Mouse (Mus musculus) right cerebral cortex, postnatal 4 days (tissue): ENCODE measurements around the gene Aup1.
A peak's percentile ranks its signal among the peaks of the same experiment; 100 is the strongest.

ENCODE experiments used
- DNase-seq: peaks from one replicate; pipeline ENCODE4 v3.0.0-alpha.2; 2022

Aup1 gene

GRCm38 (mm10) chr6:83070311-83071219 is 16.2 kb downstream of the Aup1 start:
- no peak for DNase-seq

DNA sequence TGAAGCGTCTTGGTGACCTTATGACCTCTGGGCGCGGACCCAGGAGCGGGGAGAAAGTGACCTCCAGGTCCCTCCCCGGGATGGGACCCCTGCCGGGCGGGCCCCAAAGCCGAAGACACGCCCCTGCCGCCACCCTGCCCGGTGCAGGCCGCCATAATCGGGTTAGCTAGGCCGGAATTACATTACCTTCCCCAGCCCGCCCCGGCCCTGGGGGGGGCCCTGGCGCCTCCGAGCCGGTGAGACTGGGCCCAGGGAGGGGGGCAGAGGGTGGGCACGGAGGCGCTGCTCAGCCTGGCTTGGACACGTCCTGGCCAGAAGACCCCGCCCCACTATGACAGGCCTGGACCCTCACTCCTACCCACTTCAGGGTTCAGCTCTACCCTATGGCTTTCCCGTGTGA is 16.9 kb downstream of the Aup1 start:
- DNase-seq = no peak

- DNase-seq = no peak
Observed at GRCm38 (mm10) chr6:83074979-83075378, 20.7 kb downstream of the Aup1 start.

DNA sequence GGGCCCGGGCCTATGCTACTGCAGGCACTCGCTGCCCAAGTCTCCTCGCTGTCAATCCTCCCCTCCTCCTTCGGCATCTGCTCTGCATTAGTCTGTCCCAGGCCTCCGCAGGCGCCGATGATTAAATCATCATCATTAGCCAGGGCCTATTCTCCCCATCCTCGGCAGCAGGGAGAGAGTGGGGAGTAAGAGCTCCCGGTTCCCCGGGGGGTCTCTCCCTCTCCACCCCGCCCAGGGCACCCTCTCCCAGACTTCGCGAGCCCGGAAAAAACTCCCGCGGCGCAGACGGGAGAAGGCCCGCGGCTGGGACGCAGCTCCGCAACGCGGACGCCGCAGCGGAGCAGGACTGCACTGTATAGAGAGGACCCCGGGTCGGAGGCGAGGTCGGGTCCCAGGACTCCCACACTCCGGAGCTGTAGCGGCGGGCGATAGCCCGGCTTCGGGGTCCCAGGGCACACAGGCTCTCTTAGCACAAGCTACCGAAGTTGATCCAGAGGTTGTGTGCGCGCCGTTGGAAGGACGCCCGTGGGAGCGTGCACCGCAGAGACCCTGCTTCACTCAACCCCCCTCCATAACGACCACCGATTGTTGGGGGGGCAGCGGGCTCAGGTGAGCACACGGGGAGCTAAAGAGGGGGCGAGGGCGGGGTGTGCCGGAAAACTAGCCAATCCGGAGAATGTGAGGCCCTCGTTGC is 23.5 kb downstream of the Aup1 start, which contains the start of gene Pcgf1:
Gene Pcgf1, plus strand, starts transcription at position 240 of the 694 bp plus-strand sequence.
- no peak for DNase-seq

- peak; percentile 100 for DNase-seq
Observed at GRCm38 (mm10) chr6:83078324-83078858, 24.1 kb downstream of the Aup1 start.

DNA sequence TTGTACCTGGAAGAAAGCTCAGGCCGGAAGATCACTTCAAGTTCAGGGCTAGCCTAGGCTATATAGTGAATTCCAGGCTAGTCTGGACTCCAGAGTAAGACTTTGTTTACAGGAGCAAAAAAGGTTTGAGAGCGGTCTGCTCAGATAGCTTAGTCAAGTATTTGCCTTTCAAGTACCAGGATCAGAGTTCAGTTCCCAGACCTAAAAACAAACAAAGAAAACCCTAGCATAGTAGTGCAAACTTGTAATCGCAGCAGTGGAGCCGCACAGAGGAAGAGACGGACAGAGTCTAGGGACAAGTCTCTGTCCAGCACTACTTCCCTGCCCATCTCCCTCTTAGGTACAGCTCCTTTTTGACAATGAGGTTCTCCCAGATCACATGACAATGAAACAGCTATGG is 25.9 kb downstream of the Aup1 start:
- no peak for DNase-seq

DNA sequence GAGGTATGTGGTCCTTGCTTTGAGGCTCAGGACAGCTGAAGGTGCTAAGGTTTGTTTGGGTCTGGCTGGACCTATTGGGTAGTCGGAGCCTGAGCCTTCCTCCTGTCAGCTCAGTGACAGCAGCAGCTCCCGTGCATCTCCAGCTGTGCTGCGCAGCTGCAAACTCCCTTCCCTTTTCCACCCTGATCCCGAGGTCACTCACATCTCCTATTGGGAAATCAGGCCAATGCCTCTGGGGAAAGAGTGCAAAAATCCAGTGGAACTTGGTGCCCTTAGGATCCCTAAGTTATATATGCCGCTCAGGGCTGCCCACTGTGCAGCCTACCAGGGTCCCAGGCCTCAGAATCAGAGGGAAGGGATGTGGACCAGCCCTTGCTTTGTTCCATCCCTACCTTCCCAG is 29.2 kb downstream of the Aup1 start:
- no peak for DNase-seq

- no peak for DNase-seq
Observed at GRCm38 (mm10) chr6:83084477-83084876, 30.2 kb downstream of the Aup1 start.

DNA sequence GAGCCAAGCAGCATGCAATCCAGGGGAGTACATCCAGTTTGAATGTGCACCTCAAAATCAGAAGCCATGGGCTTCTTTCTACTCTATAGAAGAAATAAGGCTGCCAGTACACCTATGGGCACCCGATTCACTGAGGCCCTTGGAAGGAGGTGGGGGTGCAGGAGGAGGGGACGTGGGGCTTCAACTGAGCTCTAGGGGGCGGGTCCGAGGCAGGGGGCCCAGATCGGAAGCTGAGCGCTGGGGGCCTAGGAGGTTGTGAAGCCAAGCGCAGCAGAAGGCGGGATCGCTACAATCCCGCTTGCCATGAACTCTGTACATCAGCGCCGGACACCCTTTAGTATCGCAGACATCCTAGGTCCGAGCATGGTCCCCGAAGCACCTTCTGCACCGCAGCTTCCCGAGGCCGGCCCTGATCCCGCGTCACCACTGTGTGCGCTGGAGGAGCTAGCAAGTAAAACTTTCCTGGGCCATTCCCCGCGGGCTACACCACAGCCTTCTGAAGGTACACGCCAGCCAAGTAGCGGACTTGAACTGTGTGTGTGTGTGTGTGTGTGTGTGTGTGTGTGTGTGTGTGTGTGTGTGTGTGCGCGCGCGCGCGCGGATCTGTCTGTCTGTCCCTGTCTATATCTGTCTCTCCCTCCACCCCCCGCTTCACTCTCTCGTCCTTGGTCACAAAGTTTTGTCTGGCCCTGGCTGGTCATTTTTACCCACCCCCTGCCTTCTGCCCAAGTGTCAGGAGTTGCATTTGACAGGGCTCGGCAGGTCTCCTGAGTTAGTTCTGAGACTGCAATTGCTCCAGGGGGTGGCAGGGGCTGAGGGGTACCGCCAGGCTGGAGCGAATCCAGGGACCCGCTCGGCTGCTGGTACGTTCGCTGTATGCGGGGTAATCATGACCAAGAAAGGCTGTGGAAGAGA is 32.1 kb downstream of the Aup1 start, which contains the start of gene Lbx2:
Gene Lbx2, plus strand, starts transcription at position 247 of the 915 bp plus-strand sequence.
- DNase-seq = no peak

GRCm38 (mm10) chr6:83087205-83087925 is 33.0 kb downstream of the Aup1 start:
- no peak for DNase-seq

DNA sequence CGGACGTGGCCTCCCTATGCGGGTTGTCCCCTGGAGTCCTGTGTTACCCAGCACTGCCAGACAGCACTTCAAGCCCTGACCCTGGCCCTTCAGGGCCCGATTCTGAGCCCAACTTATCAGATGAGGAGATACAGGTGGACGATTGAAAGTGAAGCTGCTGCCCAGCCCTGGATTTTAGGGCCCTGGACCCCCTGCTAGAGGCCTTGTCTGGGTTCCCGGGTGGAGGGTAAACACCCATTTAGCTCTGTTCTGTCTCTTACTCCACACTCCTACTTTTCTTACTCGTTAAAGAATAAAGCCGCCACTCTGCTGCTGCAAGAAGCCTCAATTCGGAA is 33.6 kb downstream of the Aup1 start:
- no peak for DNase-seq

- DNase-seq = no peak
Observed at GRCm38 (mm10) chr6:83092416-83093127, 38.3 kb downstream of the Aup1 start.

DNA sequence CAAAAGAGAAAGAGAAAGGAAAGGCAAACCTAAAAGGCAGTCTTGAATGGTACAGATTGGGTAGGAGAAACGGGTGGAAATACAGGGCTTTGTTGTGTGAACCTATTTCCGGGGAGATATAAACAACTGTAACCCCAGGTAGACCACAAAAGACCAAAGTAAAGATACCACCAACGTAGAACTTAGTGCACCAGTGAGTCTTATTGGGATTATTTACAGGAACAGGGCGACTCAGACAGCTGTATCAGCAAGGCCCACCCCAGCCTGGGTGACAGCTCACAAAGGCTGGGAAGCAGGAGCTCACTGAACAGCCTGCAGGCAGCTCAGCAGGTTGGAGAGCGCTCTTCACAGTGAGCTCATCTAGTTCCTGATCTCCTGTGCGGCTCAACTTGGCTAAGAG is 41.6 kb downstream of the Aup1 start:
- DNase-seq = no peak

- DNase-seq = no peak
Observed at GRCm38 (mm10) chr6:83098411-83098810, 44.1 kb downstream of the Aup1 start.

DNA sequence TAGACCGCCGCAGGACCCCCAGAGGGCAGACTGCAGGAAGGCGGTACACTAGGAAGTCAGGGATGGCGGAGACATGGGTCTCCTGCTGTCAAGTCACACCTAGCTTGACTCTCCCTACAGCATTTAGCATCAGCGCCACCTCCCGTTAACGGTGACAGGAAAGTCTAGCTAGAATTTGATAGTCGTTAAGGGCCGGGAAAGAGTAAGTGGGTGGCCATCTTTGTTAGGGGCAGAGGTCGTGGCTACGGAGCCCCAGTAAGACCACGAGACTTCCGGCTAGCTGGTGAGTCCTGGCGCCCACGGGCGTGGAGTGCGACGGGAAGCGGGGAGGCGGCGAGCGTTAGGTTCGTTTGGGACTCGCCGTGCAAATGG is 47.0 kb downstream of the Aup1 start, which contains the start of the genes Ccdc142 and Gm42688:
Gene Ccdc142, plus strand, starts transcription at position 286 of the 372 bp plus-strand sequence.
Gene Gm42688, plus strand, starts transcription at position 302 of the 372 bp plus-strand sequence.
- DNase-seq = peak; percentile 79

DNA sequence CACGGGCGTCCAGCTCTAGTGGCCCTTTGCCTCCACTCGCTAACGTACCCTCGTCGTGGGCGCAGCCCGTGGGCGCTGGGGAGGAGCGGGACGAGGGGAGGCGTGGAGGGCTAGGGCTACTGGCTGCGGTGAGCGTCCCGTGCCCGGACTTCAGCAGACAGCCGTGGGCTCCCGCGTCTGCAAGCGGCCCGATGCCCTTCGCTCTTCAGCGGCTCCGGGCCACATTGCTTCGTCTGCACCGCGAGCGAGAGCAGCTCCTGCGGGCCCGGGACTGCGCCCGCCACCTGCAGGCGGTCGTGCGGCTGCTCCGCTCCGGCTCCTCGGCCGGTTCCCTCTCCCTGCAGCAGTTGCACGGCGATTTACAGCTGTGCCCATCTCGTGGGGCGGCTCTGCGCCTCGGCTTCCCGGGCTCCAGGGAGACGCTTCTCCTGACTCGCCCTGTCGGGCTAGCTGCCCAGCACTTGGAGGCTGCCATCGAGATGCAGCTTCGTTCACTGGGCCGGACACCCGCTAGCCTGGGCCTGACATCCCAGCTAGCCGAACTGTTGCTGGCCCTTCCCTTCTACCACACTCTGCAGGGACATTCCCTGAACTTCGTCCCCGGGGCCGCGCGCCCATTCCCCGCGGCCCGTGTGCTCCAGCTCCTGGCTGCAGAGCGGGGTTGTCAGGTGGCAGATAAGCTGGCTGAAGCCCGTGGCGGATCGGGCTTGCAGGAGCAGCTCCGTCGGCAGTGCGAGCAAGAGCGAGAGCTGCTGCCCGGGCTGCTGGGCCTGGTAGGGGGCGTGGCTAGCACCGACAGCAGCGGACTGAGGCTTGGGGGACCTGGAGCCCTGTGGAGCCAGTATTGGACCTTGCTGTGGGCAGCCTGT is 47.6 kb downstream of the Aup1 start:
- DNase-seq = peak; percentile 61

- no peak for DNase-seq
Observed at GRCm38 (mm10) chr6:83103130-83103650, 48.9 kb downstream of the Aup1 start.

GRCm38 (mm10) chr6:83104158-83104557 is 49.8 kb downstream of the Aup1 start:
- DNase-seq = no peak
